Mouse (Mus musculus) erythroblast, embryonic 14.5 days (primary cell): ENCODE data around the gene Gm27235.

Experiments used
- GATA1 ChIP-seq: IDR thresholded peaks from 2 replicates; pipeline ENCODE4 v1.6.1; 2012; ENCODE audit warnings: low read length, inconsistent platforms, mixed read lengths
- TAL1 ChIP-seq: IDR thresholded peaks from 3 replicates; pipeline ENCODE4 v1.6.1; 2012; ENCODE audit warnings: low read length, inconsistent platforms, mixed read lengths

DNA sequence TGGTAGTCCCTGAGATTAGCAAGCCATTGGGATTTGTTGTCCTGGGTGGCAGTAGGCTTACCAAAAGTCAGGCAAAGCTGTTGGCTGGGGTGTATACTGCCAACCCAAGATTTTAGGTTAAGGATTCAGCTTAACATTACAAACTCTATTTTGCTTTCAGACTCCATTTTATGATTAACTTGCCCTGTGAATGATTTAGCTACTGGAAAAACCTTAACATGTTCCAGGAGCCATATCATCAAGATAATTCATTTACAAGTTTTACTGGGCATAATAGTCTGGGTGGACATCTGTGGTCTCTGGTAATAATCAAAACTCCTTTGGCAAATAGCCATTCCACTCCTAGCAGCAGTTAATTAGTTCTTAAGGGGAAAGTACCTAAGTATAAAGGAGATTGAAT, 8.2 kb upstream of the Gm27235 start:
- TF ChIP-seq GATA1 (no peak), TAL1 (no peak)
